8 mouse cellular contexts compared by ENCODE assay signal in the genomic region with DNA sequence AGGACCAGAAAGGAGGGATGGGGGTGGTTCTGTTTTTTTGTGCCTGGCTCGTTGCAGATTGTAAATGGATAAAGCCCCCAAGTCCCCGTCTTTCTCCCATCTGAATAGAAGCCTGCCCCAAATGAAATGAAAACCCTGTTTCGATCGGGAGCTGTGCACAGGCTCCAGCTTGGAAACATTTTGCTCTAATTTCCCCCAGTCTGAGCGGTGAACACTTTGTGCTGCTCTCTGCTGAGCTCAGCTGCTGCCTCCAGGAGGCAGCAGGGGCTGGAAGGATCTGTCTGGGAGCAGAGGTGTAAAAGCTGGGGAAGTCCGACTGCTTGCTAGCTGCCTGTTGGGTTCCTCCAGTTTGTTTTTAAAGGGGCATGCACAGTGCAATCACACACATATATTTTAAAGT. TPM values are rescaled to one million over a fixed set of nuclear protein-coding genes. Genes with fewer than 3 reads are reported as not detected.
DNase-seq lines count a peak whose midpoint lies in the region; ATAC-seq and TF ChIP-seq lines count a peak whose summit lies in the region.

No protein-coding gene starts in this region.

- peak; percentile 48; the same call in 1 of the 2 replicates for TF ChIP-seq CTCF in small intestine, adult 2 months (IDR thresholded peaks at IDR 0.05; ENCODE audit: extremely low read depth, insufficient read length, insufficient replicate concordance, low read depth, low read length)

- no peak for TF ChIP-seq POLR2A in small intestine, adult 2 months (IDR thresholded peaks at IDR 0.05; ENCODE audit: low read depth, low read length)

- peak overlapping the region; percentile 81 for H3K9ac ChIP-seq in forebrain, embryonic 11.5 days (ENCODE audit: low read length)

- peak overlapping the region; percentile 64 for H3K4me2 ChIP-seq in forebrain, embryonic 11.5 days (ENCODE audit: low read depth, low read length, severe bottlenecking)

- peak overlapping the region; percentile 64 for H3K4me3 ChIP-seq in forebrain, embryonic 11.5 days (ENCODE audit: low read depth, low read length)
- peak overlapping the region; percentile 61 for H3K4me3 ChIP-seq in hindbrain, embryonic 10.5 days
- H3K4me3 ChIP-seq in small intestine, adult 2 months (ENCODE audit: low read depth, low read length): peak overlapping the region; percentile 52

- no peaks in the 10 kb centered on the region for H3K36me3 ChIP-seq in forebrain, embryonic 11.5 days (ENCODE audit: control insufficient read depth, insufficient read depth, low read length)
- H3K36me3 ChIP-seq in hindbrain, embryonic 10.5 days: peaks cover 13% of the 10 kb centered on the region
- H3K36me3 ChIP-seq in small intestine, adult 2 months (ENCODE audit: control insufficient read depth, insufficient read depth, low read length): no peaks in the 10 kb centered on the region

- peaks cover 40% of the 10 kb centered on the region for H3K4me1 ChIP-seq in forebrain, embryonic 11.5 days (replicated peaks; ENCODE audit: control insufficient read depth, insufficient read depth, low read length)
- H3K4me1 ChIP-seq in hindbrain, embryonic 10.5 days (replicated peaks): peaks cover 88% of the 10 kb centered on the region
- no peaks in the 10 kb centered on the region; the same call in none of the 2 replicates for H3K4me1 ChIP-seq in small intestine, adult 2 months (ENCODE audit: control insufficient read depth, insufficient read depth, insufficient read length, low read length)

- ATAC-seq in forebrain, embryonic 11.5 days (replicated peaks; ENCODE audit: low FRiP score): peak; percentile 57
- no peak for ATAC-seq in monocyte, adult 5-6 weeks (replicated peaks; ENCODE audit: insufficient number of reproducible peaks, low FRiP score, low TSS enrichment, poor library complexity, severe bottlenecking)

- H3K27me3 ChIP-seq in forebrain, embryonic 11.5 days (ENCODE audit: control insufficient read depth, insufficient read depth, low read length): peaks cover 3% of the 10 kb centered on the region; the same call in 1 of the 2 replicates
- peaks cover 26% of the 10 kb centered on the region for H3K27me3 ChIP-seq in hindbrain, embryonic 10.5 days (ENCODE audit: insufficient read depth, poor library complexity, severe bottlenecking)
- no peaks in the 10 kb centered on the region for H3K27me3 ChIP-seq in small intestine, adult 2 months (ENCODE audit: control insufficient read depth, insufficient read depth, low read length)

- H3K27ac ChIP-seq in forebrain, embryonic 11.5 days (ENCODE audit: low read depth, low read length): peak overlapping the region; percentile 86
- peak overlapping the region; percentile 86 for H3K27ac ChIP-seq in hindbrain, embryonic 10.5 days
- H3K27ac ChIP-seq in small intestine, adult 2 months (ENCODE audit: insufficient read depth, low read depth, low read length): no peak overlapping the region

- WGBS in forebrain, embryonic 11.5 days: 3% methylated on average over 6 of the region's 6 CpGs
- WGBS in hindbrain, embryonic 10.5 days: 2% methylated on average over 6 of the region's 6 CpGs
- WGBS in small intestine, adult 2 months: 11% methylated on average over 6 of the region's 6 CpGs

- H3K9me3 ChIP-seq in forebrain, embryonic 11.5 days (ENCODE audit: control insufficient read depth, low read length): no peaks in the 10 kb centered on the region
- H3K9me3 ChIP-seq in hindbrain, embryonic 10.5 days: no peaks in the 10 kb centered on the region

- peak; percentile 70 for DNase-seq in right cerebral cortex, adult 18-20 months
- DNase-seq in right cerebral cortex, postnatal 36 days (ENCODE audit: low spot score in 2 of 2): no peak
- peak; percentile 78 for DNase-seq in forebrain, embryonic 11.5 days (ENCODE audit: low spot score)
- DNase-seq in hindbrain, embryonic 10.5 days (ENCODE audit: low spot score): peak; percentile 73
- DNase-seq in layer of hippocampus, postnatal 10 days (ENCODE audit: low spot score in 2 of 2): peak; percentile 55 to 60
- DNase-seq in lung, postnatal 14 days: peak; percentile 58

RNA-seq across cellular contexts. Expression of a gene that starts 1.4 kb away (rescaled TPM):
- polyA plus RNA-seq in forebrain, embryonic 11.5 days (2014; fragmentation: Nextera tagmentation; extraction: Ambion mirVana): 31.2 and 31.9 TPM in 2 replicates
- polyA plus RNA-seq in hindbrain, embryonic 10.5 days (2016; fragmentation: Nextera tagmentation; extraction: Ambion mirVana): 19.2 and 22.3 TPM in 2 replicates
- 1 to 10 TPM; 8.4 to 8.5 TPM for total RNA-seq in layer of hippocampus, postnatal 10 days (2021)
- 21.7 and 22.5 TPM in 2 replicates for polyA plus RNA-seq in small intestine, adult 2 months (2012; rRNA removed)
- 8.7 TPM in 1 of 3 replicates, not detected in the others for total RNA-seq in monocyte, adult 5-6 weeks (2017)

RNA-seq across cellular contexts. Expression of a gene that starts 52.0 kb away (rescaled TPM):
- polyA plus RNA-seq in forebrain, embryonic 11.5 days (2014; fragmentation: Nextera tagmentation; extraction: Ambion mirVana): 0.29 and 0.36 TPM in 2 replicates
- polyA plus RNA-seq in hindbrain, embryonic 10.5 days (2016; fragmentation: Nextera tagmentation; extraction: Ambion mirVana): 0.25 and 1.4 TPM in 2 replicates
- total RNA-seq in layer of hippocampus, postnatal 10 days (2021): 1 to 10 TPM; 1.1 to 2.2 TPM
- not detected in 2 replicates for polyA plus RNA-seq in small intestine, adult 2 months (2012; rRNA removed)
- not detected in 3 replicates for total RNA-seq in monocyte, adult 5-6 weeks (2017)

Comparison
In these comparisons a context has a peak if more than half of its experiments do, and no peak if none do; other contexts are left out.
1. DNase-seq: peak in right cerebral cortex, adult 18-20 months (single experiment), forebrain, embryonic 11.5 days (single experiment), hindbrain, embryonic 10.5 days (single experiment), layer of hippocampus, postnatal 10 days (2 of 2) and lung, postnatal 14 days (single experiment); none in right cerebral cortex, postnatal 36 days (0 of 2).
2. Peak in every context shown above with its lines, with median percentiles within 50 percentile points of each other: H3K4me3 ChIP-seq.